Mouse (Mus musculus): ENCODE measurements around the gene Hydin.
"Not testable (repeated sequence)": the region's sequence is repeated elsewhere in the genome, so short reads cannot be mapped to it uniquely, and the experiment has no call there.

The Hydin gene

GRCm38 (mm10) chr8:110450463-110450862 lies 183.7 kb downstream of the Hydin start:
- DNase-seq (ENCODE audit: low read depth) = no peak

- DNase-seq (ENCODE audit: low read depth) = no peak
These were observed 187.7 kb downstream of the Hydin start for GRCm38 (mm10) chr8:110454466-110454865.

GRCm38 (mm10) chr8:110457424-110457823 lies 190.6 kb downstream of the Hydin start:
- DNase-seq (ENCODE audit: low read depth) = no peak

GRCm38 (mm10) chr8:110462627-110463208 lies 195.9 kb downstream of the Hydin start:
- no peak for DNase-seq (ENCODE audit: low read depth)

- no peak for DNase-seq (ENCODE audit: low read depth)
These were observed 197.1 kb downstream of the Hydin start for GRCm38 (mm10) chr8:110463773-110464460.

GRCm38 (mm10) chr8:110465606-110466005 lies 198.8 kb downstream of the Hydin start:
- no peak for DNase-seq (ENCODE audit: low read depth)

GRCm38 (mm10) chr8:110477256-110477655 lies 210.5 kb downstream of the Hydin start:
- no peak for DNase-seq (ENCODE audit: low read depth)

GRCm38 (mm10) chr8:110478576-110478975 lies 211.8 kb downstream of the Hydin start:
- DNase-seq (ENCODE audit: low read depth) = no peak

GRCm38 (mm10) chr8:110479401-110479800 lies 212.6 kb downstream of the Hydin start:
- no peak for DNase-seq (ENCODE audit: low read depth)

GRCm38 (mm10) chr8:110482275-110482674 lies 215.5 kb downstream of the Hydin start:
- no peak for DNase-seq (ENCODE audit: low read depth)

- DNase-seq (ENCODE audit: low read depth) = no peak
These were observed 218.5 kb downstream of the Hydin start for GRCm38 (mm10) chr8:110485234-110485633.

- no peak for DNase-seq (ENCODE audit: low read depth)
These were observed 219.2 kb downstream of the Hydin start for GRCm38 (mm10) chr8:110486020-110486419.

- DNase-seq (ENCODE audit: low read depth) = no peak
These were observed 220.9 kb downstream of the Hydin start for GRCm38 (mm10) chr8:110487644-110488043.

- DNase-seq (ENCODE audit: low read depth) = peak; percentile 28
These were observed 222.6 kb downstream of the Hydin start for GRCm38 (mm10) chr8:110489344-110489743.

- no peak for DNase-seq (ENCODE audit: low read depth)
These were observed 224.3 kb downstream of the Hydin start for GRCm38 (mm10) chr8:110491118-110491517.

- no peak for DNase-seq (ENCODE audit: low read depth)
These were observed 229.5 kb downstream of the Hydin start for GRCm38 (mm10) chr8:110496286-110496685.

GRCm38 (mm10) chr8:110500253-110500652 lies 233.5 kb downstream of the Hydin start:
- no peak for DNase-seq (ENCODE audit: low read depth)

- no peak for DNase-seq (ENCODE audit: low read depth)
These were observed 233.9 kb downstream of the Hydin start for GRCm38 (mm10) chr8:110500661-110501060.

- DNase-seq (ENCODE audit: low read depth) = no peak
These were observed 234.6 kb downstream of the Hydin start for GRCm38 (mm10) chr8:110501330-110501729.

GRCm38 (mm10) chr8:110502880-110503279 lies 236.1 kb downstream of the Hydin start:
- DNase-seq (ENCODE audit: low read depth) = no peak

- DNase-seq (ENCODE audit: low read depth) = no peak
These were observed 242.0 kb downstream of the Hydin start for GRCm38 (mm10) chr8:110508766-110509165.

- no peak for DNase-seq (ENCODE audit: low read depth)
These were observed 253.0 kb downstream of the Hydin start for GRCm38 (mm10) chr8:110519790-110520189.

- no peak for DNase-seq (ENCODE audit: low read depth)
These were observed 255.1 kb downstream of the Hydin start for GRCm38 (mm10) chr8:110521851-110522250.

GRCm38 (mm10) chr8:110522495-110522894 lies 255.7 kb downstream of the Hydin start:
- not testable (repeated sequence) for DNase-seq (ENCODE audit: low read depth)
